Mouse (Mus musculus) liver, postnatal 0 days (tissue): Measurements from ENCODE around the gene Tex21. TPM values are rescaled to one million over a fixed set of nuclear protein-coding genes. Genes with fewer than 3 reads are reported as not detected.

ENCODE experiments used
- ATAC-seq: fragments of 200-750 bp; cut with Nextera tagmentation; 2 replicates; pipeline ENCODE4 v1.8.0; 2017; ENCODE audit warnings: mild to moderate bottlenecking, moderate library complexity
- DNase-seq: peaks from one replicate; pipeline ENCODE4 v3.0.0-alpha.2; 2016
- H3K27ac ChIP-seq: fragments of 300-500 bp; sonication (generic); 2 replicates; pipeline ENCODE4 v1.5.1; 2014; ENCODE audit warnings: antibody characterized with exemption, moderate library complexity, mild to moderate bottlenecking, low read depth
- H3K27me3 ChIP-seq: fragments of 300-500 bp; sonication (generic); 2 replicates; pipeline ENCODE4 v1.6.1; 2014; ENCODE audit warnings: low read length, control low read depth, mixed read lengths; ENCODE audit not compliant: insufficient read depth
- H3K36me3 ChIP-seq: fragments of 300-500 bp; sonication (generic); replicated peaks from 2 replicates; pipeline ENCODE4 v1.6.1; 2014; ENCODE audit warnings: mild to moderate bottlenecking, control low read depth, low read length, moderate library complexity, mixed read lengths; ENCODE audit not compliant: insufficient read depth
- H3K4me1 ChIP-seq: fragments of 300-500 bp; sonication (generic); 2 replicates; pipeline ENCODE4 v1.6.1; 2014; ENCODE audit warnings: antibody characterized with exemption, mild to moderate bottlenecking, control low read depth; ENCODE audit not compliant: insufficient read depth
- H3K4me2 ChIP-seq: fragments of 300-500 bp; sonication (generic); 2 replicates; pipeline ENCODE4 v1.6.1; 2014; ENCODE audit warnings: low read depth, mild to moderate bottlenecking, low read length, moderate library complexity, mixed read lengths
- H3K4me3 ChIP-seq: fragments of 300-500 bp; sonication (generic); 2 replicates; pipeline ENCODE4 v1.5.1; 2014; ENCODE audit warnings: low read depth, low read length
- H3K9ac ChIP-seq: fragments of 300-500 bp; sonication (generic); replicated peaks from 2 replicates; pipeline ENCODE4 v1.6.1; 2014; ENCODE audit warnings: mild to moderate bottlenecking, moderate library complexity
- H3K9me3 ChIP-seq: fragments of 300-500 bp; sonication (generic); 2 replicates; pipeline ENCODE4 v1.6.1; 2016; ENCODE audit warnings: mild to moderate bottlenecking, control low read depth, low read length, mixed read lengths
- CTCF ChIP-seq: sonication (generic); IDR thresholded peaks from 2 replicates; pipeline ENCODE4 v1.5.1; 2016; ENCODE audit warnings: antibody characterized with exemption, low read depth
- EP300 ChIP-seq: IDR thresholded peaks from 2 replicates; pipeline ENCODE4 v1.6.1; 2016; ENCODE audit warnings: antibody characterized with exemption, low read depth, mild to moderate bottlenecking
- WGBS: fragments of 180-500 bp; shearing (Covaris S2); extraction: QIAGEN DNeasy Blood & Tissue Kit; methylation state at CpG from one replicate; pipeline ENCODE4 v1.1.7; 2014; ENCODE audit not compliant: insufficient replicate concordance; 5-methylcytosine and 5-hydroxymethylcytosine counted together
- polyA plus RNA-seq: library from polyadenylated mRNA; unstranded; fragments of >200 nt; fragmentation: Nextera tagmentation; extraction: Ambion mirVana; gene quantifications from 2 replicates; pipeline ENCODE4 v1.2.1, GENCODE M21; 2015

Gene Tex21
- polyA plus RNA-seq, 1 experiment from 2014 or later = not detected

- 2% methylated on average over 43 of the region's 43 CpGs for WGBS
Measured at GRCm38 (mm10) chr12:76254725-76255498, 8.4 kb upstream of the Tex21 start, which contains the start of gene Mthfd1. Gene Mthfd1, plus strand, starts transcription at chr12:76255298.

GRCm38 (mm10) chr12:76253991-76254390 lies 7.4 kb upstream of the Tex21 start:
- 69% methylated on average over 8 of the region's 8 CpGs for WGBS
- H3K27ac ChIP-seq = peak overlapping the region; percentile 94
- H3K36me3 ChIP-seq = no peaks in the 10 kb centered on the region
- peak overlapping the region; percentile 96; the same call in 1 of the 2 replicates for H3K4me2 ChIP-seq
- DNase-seq = no peak
- H3K9ac ChIP-seq = peak overlapping the region; percentile 72; the same call in 1 of the 2 replicates
- no peak for TF ChIP-seq EP300
- no peak for TF ChIP-seq CTCF
- H3K4me3 ChIP-seq = no peak overlapping the region
- no peaks in the 10 kb centered on the region for H3K27me3 ChIP-seq
- H3K4me1 ChIP-seq = peaks cover 15% of the 10 kb centered on the region; the same call in 1 of the 2 replicates
- ATAC-seq = no peak
- H3K9me3 ChIP-seq = no peaks in the 10 kb centered on the region

More at GRCm38 (mm10) chr12:76254725-76255498, 8.4 kb upstream of the Tex21 start, which contains the start of gene Mthfd1:
- ATAC-seq = peak; percentile 98
- Histone ChIP-seq H3K4me3 (peak within 1 kb of the TSS; percentile 70), H3K36me3 (no peaks in the 10 kb centered on the region), H3K9ac (peak within 1 kb of the TSS; percentile 72), H3K9me3 (no peaks in the 10 kb centered on the region), H3K4me2 (peak within 1 kb of the TSS; percentile 96), H3K27me3 (no peaks in the 10 kb centered on the region), H3K27ac (peak within 1 kb of the TSS; percentile 94), H3K4me1 (peaks cover 15% of the 10 kb centered on the region; the same call in 1 of the 2 replicates)
- TF ChIP-seq EP300 (peak; percentile 88), CTCF (no peak)
- peak; percentile 95 for DNase-seq

GRCm38 (mm10) chr12:76253591-76253990 lies 7.0 kb upstream of the Tex21 start:
- no peak for TF ChIP-seq CTCF
- TF ChIP-seq EP300 = no peak
- Histone ChIP-seq H3K4me3 (no peak overlapping the region), H3K9ac (no peak overlapping the region), H3K27ac (peak overlapping the region; percentile 94), H3K36me3 (no peaks in the 10 kb centered on the region), H3K27me3 (no peaks in the 10 kb centered on the region), H3K4me2 (no peak overlapping the region), H3K4me1 (peaks cover 15% of the 10 kb centered on the region; the same call in 1 of the 2 replicates), H3K9me3 (no peaks in the 10 kb centered on the region)
- WGBS = 86% methylated on average over 2 of the region's 2 CpGs
- no peak for ATAC-seq
- no peak for DNase-seq

GRCm38 (mm10) chr12:76253090-76253489 lies 6.5 kb upstream of the Tex21 start:
- DNase-seq (no peak), ATAC-seq (no peak)
- TF ChIP-seq CTCF = no peak
- no peak for TF ChIP-seq EP300
- Histone ChIP-seq H3K4me3 (no peak overlapping the region), H3K4me1 (peaks cover 15% of the 10 kb centered on the region; the same call in 1 of the 2 replicates), H3K27ac (no peak overlapping the region), H3K27me3 (no peaks in the 10 kb centered on the region), H3K4me2 (no peak overlapping the region), H3K9ac (no peak overlapping the region), H3K36me3 (no peaks in the 10 kb centered on the region), H3K9me3 (no peaks in the 10 kb centered on the region)
- 47% methylated on average over 1 of the region's 1 CpGs for WGBS

- Histone ChIP-seq H3K9ac (no peak overlapping the region), H3K4me2 (no peak overlapping the region), H3K27me3 (no peaks in the 10 kb centered on the region), H3K9me3 (no peaks in the 10 kb centered on the region), H3K4me3 (no peak overlapping the region), H3K27ac (no peak overlapping the region), H3K36me3 (no peaks in the 10 kb centered on the region), H3K4me1 (0 out of 2 replicates have a peak, but pooled peaks cover 3% of the 10 kb centered on the region)
- 74% methylated on average over 8 of the region's 8 CpGs for WGBS
- no peak for DNase-seq
- ATAC-seq = no peak
- TF ChIP-seq EP300 (no peak), CTCF (no peak)
Measured at GRCm38 (mm10) chr12:76244981-76245380, 1.6 kb downstream of the Tex21 start.

- Histone ChIP-seq H3K4me1 (peaks cover 5% of the 10 kb centered on the region; the same call in 1 of the 2 replicates), H3K36me3 (no peaks in the 10 kb centered on the region), H3K4me3 (no peak overlapping the region), H3K9me3 (no peaks in the 10 kb centered on the region), H3K27ac (0 out of 2 replicates have a peak overlapping the region, but pooled peaks have one; percentile 29), H3K4me2 (peak overlapping the region; percentile 14; the same call in 1 of the 2 replicates), H3K9ac (no peak overlapping the region), H3K27me3 (no peaks in the 10 kb centered on the region)
- TF ChIP-seq EP300 = no peak
- WGBS = 47% methylated on average over 5 of the region's 5 CpGs
- ATAC-seq (no peak), DNase-seq (no peak)
Measured at GRCm38 (mm10) chr12:76241833-76242232, 4.7 kb downstream of the Tex21 start.
